Mouse (Mus musculus): ENCODE measurements around the gene Ptger3.

DNA sequence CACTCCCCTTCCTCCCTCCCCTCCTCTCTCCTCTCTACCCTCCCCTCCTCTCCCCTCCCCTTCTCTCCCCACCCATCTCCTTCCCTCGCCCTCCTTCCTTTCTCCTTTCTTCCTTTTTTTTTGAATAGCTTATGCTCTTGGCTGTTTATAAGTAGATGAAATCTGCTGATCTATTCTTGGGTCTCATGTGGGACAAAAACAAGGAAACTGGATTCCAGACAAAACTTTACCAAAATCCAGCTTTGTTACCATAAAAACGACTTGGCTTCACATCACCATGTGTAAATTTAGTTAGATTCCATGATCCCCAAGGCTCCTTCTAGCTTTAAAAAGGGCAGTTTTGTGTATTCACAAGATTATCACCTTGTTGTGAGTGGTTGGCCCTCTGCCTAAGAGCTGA, 70.6 kb downstream of the Ptger3 start:
- TF ChIP-seq POLR2A (IDR thresholded peaks at IDR 0.05; ENCODE audit: control insufficient read depth, low read depth, low read length) (no peak), CTCF (IDR thresholded peaks at IDR 0.05; ENCODE audit: control insufficient read depth, insufficient read depth, insufficient replicate concordance, low read depth, low read length) (no peak)

All from testis, adult 2 months (tissue).